Mouse (Mus musculus) spleen, adult 2 months (tissue): ENCODE measurements around the gene Myo1h.

Source experiments
- CTCF ChIP-seq: fragments of 200-500 bp; IDR thresholded peaks from 2 replicates; pipeline ENCODE4 v1.5.1; 2011; ENCODE audit warnings: mild to moderate bottlenecking, inconsistent platforms; ENCODE audit not compliant: insufficient read depth, insufficient read length, insufficient replicate concordance; ENCODE audit errors: extremely low read depth
- POLR2A ChIP-seq: fragments of 200-500 bp; IDR thresholded peaks from 2 replicates; pipeline ENCODE4 v1.6.1; 2011; ENCODE audit warnings: low read depth, low read length, inconsistent platforms

DNA sequence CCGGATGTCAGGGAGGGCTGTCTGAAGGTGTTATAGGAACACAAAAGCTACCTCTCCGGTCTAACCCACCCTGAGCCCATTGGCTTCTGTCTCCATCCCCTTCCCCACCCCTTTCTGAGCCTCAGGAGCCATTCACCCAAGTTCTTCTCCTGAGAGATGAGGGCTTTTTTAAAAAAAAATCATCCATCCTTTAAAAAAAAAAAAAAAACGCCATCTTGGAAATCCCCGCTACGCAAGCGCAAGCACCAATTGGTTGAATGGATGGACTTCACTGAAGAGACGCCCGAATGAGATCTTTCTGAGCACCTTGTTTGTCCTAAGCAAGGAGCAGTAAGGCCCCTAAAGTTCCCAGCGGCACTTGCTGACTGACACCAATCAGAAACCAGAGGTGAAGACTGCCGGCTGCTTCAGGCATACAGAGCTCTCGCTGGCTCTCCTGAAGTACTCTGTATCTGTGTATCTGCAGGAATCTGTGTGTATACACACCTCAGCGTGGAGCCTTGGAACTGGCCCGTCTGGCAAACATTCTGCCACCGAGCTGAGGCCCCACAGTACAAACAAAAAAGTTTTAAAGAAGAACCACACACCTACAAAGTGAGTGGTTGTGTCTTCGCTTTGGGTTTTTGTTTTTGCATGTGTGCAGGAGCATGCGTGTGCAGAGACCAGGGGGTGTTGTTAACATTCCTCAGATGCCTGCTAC lies 1.9 kb upstream of the Myo1h start:
- TF ChIP-seq POLR2A: no peak
- TF ChIP-seq CTCF: no peak
